Mouse (Mus musculus): ENCODE measurements around the gene Arhgef3.

Gene Arhgef3

DNA sequence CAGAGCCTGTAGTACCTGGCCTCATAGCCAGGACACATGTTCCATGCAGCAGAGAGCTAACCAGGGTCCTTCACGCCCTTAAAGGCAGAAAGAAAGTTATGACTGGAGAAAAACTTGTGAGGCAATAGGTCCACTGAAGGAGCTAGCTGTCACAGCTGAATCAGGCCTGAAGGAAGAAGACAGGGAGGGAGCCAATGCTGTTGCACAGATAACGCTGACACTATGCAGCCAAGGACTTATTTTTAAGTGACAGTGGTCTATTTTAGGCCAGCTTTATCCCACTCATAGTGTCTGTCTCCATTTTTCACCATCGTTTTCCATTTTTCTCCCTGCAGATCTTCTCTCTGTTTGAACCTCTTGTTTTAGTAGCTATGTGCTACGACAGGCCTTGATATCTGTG, 207.3 kb downstream of the Arhgef3 start:
- DNase-seq, result no peak

- DNase-seq, result no peak
Observed at GRCm38 (mm10) chr14:27324689-27325088, 210.0 kb downstream of the Arhgef3 start.

DNA sequence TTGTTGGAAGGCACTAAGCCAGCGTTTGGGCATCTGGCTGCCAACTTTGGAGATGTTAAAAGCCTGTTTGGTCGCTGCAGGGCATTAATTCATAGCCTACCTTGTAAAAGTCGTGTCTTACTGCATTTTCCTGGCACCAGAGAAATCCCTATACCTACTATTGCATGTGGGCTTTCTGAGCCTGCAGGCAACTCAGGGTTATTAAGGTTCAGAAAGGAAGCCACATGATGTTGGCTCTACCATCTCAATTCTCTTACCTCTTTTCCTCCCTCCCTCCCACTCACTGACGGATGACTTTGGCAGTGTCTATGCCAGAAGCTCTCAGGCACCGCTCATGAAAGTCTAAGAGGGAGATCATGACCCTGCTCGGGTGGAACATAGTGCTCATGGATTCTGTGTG, 210.8 kb downstream of the Arhgef3 start:
- no peak for DNase-seq

DNA sequence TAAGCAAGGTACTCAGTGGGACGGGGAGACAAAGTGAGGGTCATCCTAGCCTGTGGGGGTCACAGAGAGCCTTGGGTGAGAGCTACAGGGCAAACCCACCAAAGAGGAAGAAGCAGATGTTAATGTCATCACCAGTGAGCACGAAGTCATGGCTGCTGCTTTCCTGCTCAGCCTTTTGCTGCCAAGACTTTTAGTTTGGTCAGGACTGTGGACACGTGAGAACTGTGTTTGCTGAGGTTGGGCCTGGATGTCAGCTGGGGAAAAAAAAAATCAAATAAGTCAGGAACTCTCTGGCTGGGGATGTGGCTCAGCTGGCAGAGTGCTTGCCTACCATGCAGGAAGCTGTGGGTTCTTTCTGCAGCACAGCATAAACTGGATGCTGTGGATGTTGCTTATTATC, 213.2 kb downstream of the Arhgef3 start:
- DNase-seq, result no peak

DNA sequence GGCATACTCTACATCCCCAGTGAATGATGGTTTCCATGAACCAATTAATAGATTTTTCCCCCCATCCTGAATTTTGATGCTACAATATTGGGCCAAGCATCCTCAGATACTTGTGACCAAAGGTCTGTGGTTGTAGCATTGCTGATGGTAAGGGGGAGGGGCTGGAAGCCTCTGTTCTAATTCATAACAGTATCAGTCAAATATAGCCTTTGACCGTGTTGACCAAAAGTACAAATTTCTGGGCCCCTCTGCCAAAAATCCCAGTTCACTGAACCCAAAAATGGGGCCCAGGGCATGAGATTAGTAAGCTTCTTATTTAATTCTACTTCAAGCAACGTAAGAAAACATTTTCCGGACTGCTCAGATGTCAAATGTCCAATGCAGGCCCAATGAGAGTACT, 214.3 kb downstream of the Arhgef3 start:
- DNase-seq, result no peak

- no peak for DNase-seq
Observed at GRCm38 (mm10) chr14:27331490-27332035, 216.9 kb downstream of the Arhgef3 start.

DNA sequence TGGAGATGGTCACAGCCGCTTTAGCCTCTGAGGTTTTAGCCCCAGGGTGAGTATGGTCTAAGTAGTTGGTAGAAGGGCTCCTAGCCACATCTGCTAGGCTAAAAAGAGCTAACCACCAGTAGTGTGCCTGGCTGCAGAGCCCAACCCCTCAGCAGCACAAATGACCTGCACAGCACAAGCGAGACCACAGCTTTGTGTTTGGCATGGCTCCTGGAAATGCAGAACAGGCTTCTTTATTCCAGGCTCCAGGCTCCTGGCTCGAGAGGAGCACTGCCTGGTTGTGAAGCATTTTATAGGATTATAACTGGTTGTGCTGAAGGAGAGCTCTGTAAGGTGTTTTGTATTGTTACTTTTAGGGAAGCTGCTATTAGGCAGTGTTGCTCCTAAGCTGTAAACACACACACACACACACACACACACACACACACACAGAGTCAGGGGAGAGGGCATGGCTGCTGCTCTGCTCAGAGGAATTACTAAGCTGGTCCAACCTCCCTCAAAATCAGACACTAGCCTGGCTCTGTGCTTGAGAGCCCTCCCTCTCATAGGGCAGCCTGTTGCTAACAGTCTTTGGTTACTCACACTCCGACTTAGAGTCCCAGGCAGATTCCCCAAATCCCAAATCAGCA, 217.8 kb downstream of the Arhgef3 start:
- no peak for DNase-seq

- DNase-seq, result peak; percentile 92
Observed at GRCm38 (mm10) chr14:27335331-27336207, 220.9 kb downstream of the Arhgef3 start.

DNA sequence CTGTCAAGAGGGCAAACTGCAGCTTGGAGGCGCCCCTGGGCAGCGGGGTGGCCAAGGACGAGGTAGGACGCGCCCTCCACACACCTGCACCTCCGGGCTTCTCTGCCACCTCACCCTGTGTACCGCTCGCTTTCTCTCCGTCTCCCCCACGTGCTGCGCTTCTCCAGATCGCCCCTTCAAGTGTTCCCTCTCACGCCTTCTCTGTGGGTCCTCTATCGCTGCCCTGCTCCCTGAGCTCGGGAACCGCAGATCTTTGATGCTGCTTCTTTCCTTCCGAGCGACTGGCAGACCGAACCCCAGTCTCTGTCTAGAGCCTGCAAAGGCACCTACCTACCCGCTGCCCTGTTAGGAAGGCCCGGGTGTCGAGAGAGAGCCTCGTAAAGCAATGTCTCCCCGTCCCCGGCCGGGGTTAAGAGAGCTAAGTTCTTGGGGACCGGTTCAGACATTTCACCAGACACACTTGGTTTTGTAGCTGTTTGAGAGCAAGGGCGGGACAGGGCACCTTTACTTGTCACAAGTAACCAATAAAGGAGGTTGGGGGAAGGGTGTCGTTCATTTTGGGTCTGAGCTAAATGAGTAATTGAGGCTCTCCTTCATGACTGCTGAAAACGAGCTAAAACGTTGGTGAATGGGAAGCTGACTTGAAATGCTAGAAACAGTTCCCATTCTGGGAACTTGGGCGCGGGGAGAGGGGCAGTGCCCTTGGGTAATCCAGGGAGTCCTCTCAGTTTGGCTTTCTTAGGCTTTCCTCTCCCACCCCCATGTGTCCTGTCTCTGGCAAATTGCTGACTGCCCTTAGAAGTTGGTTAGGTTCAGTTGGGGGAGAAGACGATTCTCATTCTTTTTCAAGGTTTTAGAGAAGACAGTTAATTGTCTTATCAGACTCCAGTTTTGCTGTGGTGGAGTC, 221.8 kb downstream of the Arhgef3 start:
- peak; percentile 32 for DNase-seq

DNA sequence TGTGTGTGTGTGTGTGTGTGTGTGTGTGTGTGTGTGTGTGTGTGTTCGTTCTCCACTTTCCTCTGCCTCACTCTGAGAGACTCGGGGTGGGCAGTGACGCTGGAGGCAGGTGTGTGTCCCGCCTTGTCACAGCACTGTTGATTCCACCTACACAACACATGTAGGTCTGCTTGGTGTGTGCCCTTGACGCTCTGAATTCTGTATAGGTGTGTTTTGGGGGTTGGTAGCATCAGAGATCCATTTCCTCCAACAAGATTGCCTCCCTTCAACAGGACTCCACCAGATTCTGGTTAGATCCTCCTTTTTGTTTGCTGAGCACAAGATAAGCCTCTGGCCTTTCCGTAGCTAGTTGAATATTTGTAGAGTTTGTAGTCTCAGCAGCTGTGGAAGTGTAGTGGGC, 222.5 kb downstream of the Arhgef3 start:
- peak; percentile 20 for DNase-seq

DNA sequence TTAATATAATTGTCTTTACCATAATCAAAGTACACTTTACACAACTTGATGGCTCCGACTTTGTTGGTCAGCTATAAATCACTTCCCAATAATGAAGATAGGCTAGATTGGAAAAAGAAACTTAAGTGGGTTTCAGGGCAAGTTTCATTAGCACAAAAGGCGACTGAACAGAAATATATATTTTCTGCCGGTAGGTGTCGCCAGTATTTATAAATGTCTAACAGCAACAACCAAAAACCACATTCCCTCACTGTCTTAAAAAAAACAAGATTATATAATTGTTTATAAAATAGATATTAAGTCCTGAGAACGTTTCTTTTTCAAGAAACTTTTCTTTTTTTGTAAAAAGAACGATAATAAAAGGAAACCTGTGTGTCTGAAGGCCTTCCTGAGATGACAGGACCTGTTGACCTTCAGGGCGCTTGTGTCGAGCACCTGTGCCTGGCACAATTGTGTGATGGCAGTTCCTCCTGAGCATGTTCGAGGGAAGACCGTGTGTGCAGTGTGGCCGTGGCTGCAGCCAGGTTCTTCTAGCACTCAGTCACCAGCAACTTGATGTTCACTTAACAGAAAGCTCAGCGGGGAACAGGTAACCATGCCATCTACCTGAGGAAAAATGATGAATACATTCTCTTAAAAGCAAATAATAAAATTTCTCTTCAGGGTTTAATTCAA, 223.5 kb downstream of the Arhgef3 start:
- peak; percentile 63 for DNase-seq

- DNase-seq, result no peak
Observed at GRCm38 (mm10) chr14:27340682-27341415, 226.2 kb downstream of the Arhgef3 start.

- DNase-seq, result no peak
Observed at GRCm38 (mm10) chr14:27341486-27341885, 226.8 kb downstream of the Arhgef3 start.

GRCm38 (mm10) chr14:27342451-27342850, 227.8 kb downstream of the Arhgef3 start:
- no peak for DNase-seq

DNA sequence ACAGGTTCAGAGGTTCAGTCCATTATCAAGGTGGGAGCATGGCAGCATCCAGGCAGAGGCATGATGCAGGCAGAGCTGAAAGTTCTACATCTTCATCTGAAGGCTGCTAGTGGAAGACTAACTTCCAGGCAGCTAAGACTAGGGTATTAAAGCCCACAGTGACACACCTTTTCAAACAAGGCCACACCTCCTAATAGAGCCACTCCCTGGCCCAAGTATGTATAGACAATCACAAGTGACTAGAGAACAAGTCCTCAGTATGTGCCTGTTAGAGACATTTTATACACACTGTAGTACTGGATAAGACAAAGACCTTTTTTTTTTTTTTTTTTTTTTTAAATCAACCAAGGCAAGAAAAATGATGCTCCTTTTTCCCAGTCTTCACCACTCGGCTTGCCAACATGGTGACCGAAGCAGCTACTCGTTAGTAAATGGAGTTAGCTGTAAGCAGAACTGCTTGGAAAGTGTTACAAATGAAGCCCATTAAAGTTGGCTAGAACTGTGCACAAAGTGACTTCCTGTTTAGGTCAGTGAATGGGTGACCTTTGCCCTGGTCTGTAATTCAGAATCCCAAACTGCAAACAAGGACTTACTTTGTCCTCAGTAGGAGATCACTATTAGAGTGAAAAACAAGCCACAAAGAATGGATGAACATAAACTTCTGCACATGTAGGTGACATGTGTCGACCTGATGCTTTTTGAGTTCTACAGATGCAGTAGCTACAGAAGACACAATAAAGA, 229.7 kb downstream of the Arhgef3 start:
- no peak for DNase-seq

DNA sequence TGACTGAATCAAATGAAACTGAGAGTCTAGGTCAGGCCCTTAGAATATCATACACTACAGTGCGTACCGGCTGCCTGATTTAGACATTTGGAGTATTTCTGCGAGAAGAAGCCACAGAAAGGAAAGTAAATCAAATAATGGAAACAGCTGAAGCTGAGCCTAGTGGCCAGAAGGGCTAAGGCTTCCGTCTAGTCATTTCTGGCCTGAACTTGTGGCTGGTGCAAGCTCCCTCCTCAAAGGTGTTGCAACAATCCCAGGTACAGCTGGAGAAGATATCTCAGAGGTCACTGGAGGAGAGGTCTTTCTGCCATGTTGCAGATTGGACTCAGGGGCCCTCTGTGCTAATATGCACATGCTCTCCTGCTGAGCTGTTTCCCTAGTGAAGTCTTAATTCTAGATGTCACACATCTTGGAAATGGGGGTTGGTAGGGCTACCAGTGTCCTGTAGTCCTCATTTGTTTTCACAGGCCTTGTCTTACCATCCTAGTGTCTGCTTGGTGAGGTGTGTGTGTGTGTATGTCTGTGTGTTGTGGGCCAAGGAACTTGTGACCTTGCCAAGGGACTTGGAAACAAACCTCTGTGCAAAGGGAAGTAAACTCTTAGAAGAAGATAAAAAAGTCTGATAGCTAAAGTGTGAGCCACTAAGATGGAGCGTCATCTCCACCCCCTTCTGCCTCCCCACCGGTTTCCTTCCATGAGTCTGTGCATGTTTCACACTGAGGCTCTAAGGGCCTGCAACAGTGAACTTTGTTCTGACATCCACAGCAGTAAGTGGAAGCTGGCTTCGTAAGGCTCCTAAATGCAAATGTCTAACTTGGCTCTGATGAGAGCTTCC, 230.6 kb downstream of the Arhgef3 start:
- DNase-seq, result no peak

- no peak for DNase-seq
Observed at GRCm38 (mm10) chr14:27347224-27347623, 232.5 kb downstream of the Arhgef3 start.

GRCm38 (mm10) chr14:27347666-27348065, 233.0 kb downstream of the Arhgef3 start:
- no peak for DNase-seq

DNA sequence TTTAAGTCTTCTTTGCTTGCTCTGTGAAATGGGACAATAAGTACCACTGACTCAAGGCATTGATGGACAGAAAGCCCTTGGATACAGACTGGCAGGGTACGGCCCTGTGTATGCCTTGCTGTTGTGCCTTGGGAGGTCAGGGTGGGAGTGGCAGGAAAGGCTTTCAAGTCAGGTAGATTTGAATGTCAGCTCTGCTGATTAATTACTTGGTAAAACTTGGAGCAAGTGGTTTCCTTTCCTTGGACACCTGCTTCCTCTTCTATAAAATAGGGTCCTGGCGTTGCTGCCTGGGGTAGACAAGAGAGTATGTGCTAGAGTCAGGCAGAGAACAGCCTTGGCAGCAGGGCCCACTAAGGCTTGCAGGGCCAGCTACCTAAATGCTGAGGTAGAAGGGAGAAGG, 233.4 kb downstream of the Arhgef3 start:
- DNase-seq, result no peak

DNA sequence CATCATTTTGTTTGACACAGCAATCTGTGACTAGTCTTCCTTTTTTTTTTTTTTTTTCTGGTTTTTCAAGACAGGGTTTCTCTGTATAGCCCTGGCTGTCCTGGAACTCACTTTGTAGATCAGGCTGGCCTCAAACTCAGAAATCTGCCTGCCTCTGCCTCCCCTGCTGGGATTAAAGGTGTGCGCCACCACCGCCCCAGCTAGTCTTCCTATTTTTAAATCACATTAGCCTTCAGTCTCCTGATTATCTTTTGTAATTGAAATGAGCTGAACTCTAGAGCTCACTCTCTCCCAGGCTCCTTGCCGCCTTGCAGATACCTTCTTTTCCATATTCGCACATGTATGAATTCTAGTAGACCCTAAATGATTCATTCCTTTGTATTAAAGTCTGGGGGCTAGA, 234.0 kb downstream of the Arhgef3 start:
- DNase-seq, result no peak

Measured in right cerebral cortex, adult 18-20 months (tissue).